Mouse (Mus musculus) heart, adult 2 months (tissue): ENCODE measurements around the gene Fam19a2.

Experiments
- CTCF ChIP-seq: fragments of 200-600 bp; IDR thresholded peaks from 2 replicates; pipeline ENCODE4 v1.8.1; 2022; ENCODE audit warnings: antibody characterized with exemption, mild to moderate bottlenecking, moderate library complexity
- EP300 ChIP-seq: fragments of 200-500 bp; IDR thresholded peaks from 2 replicates; pipeline ENCODE4 v1.6.1; 2011; ENCODE audit warnings: low read depth, low read length, control low read depth; ENCODE audit not compliant: insufficient read depth
- POLR2A ChIP-seq: fragments of 200-500 bp; IDR thresholded peaks from 2 replicates; pipeline ENCODE4 v1.6.1; 2011; ENCODE audit warnings: mild to moderate bottlenecking, low read depth, low read length, control low read depth; ENCODE audit not compliant: insufficient read depth

- TF ChIP-seq CTCF (no peak), POLR2A (no peak), EP300 (no peak)
Measured at GRCm38 (mm10) chr10:123346301-123346700, 82.5 kb downstream of the Fam19a2 start.
